Mouse (Mus musculus): ENCODE results near the gene Prox2. TPM values are rescaled to one million over a fixed set of nuclear protein-coding genes. Genes with fewer than 3 reads are reported as not detected.
A peak's percentile ranks its signal among the peaks of the same experiment; 100 is the strongest.

Gene Prox2
- polyA plus RNA-seq (2014; fragmentation: Nextera tagmentation; extraction: Ambion mirVana), result 1.7 and 2.1 TPM in 2 replicates

DNA sequence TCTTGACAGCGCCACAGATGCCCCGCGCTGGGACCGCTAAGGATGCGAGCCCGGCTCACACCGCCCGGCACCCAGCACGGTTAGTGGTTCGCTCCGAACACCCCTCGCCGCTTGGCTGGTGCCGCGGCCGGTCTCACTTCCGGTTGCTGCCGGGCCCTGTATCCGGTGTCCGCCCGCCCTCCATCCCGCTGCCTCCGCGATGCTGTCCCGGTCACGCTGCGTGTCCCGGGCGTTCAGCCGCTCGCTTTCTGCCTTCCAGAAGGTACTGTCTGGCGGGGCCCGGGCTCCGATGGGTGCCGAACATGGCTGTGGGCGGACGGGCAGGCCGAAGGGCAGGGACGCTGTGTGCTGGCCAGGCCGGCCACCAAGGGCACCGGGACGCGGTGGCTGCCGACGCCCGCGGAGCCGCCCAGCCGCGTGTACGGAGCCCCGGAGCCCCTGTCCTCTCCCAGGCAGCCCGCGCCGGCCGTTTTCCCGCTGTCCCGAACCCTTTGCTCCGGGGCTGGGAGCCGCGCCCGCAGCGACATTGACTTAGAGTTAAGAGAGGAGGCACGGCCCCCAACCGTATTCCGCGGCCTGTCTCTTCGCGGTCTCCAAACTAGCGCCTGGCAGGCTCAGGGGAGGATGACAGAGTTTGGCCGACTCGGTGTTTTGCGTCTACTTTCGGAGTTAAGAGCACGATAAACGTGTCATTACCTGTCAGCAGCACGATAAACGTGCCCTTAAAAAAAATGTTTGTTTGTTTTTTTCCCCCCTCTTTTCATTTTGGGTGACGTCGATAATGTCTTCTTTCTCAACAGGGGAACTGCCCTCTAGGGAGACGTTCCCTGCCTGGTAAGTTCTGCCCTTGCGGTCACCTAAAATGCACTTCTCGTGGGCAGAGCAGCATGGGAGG is at the start of gene Prox2, which contains the start of gene Dlst:
TSS of gene Prox2 (minus strand) at position 62 of the 895 bp plus-strand sequence.
TSS of gene Dlst (plus strand) at position 136 of the 895 bp plus-strand sequence.
- peaks cover 22% of the 10 kb centered on the region for H3K4me1 ChIP-seq (ENCODE audit: control insufficient read depth, insufficient read depth, low read length)
- H3K27ac ChIP-seq (replicated peaks; ENCODE audit: low read depth, low read length), result peak within 1 kb of the TSS; percentile 82
- ATAC-seq (ENCODE audit: low FRiP score, low TSS enrichment) (peak; percentile 93), DNase-seq (peak; percentile 94)
- H3K4me3 ChIP-seq (replicated peaks; ENCODE audit: low read depth, low read length), result peak within 1 kb of the TSS; percentile 100
- under 1% methylated on average over 83 of the region's 83 CpGs for WGBS
- H3K4me2 ChIP-seq (ENCODE audit: low read length), result peak within 1 kb of the TSS; percentile 90
- peak within 1 kb of the TSS; percentile 92 for H3K9ac ChIP-seq (replicated peaks; ENCODE audit: low read length)
- H3K27me3 ChIP-seq (ENCODE audit: control insufficient read depth, insufficient read depth, low read length), result no peaks in the 10 kb centered on the region
- no peaks in the 10 kb centered on the region for H3K9me3 ChIP-seq (ENCODE audit: control insufficient read depth, low read length)
- H3K36me3 ChIP-seq (ENCODE audit: control insufficient read depth, insufficient read depth, low read length), result no peaks in the 10 kb centered on the region; the same call in 1 of the 2 replicates

- H3K9me3 ChIP-seq (ENCODE audit: control insufficient read depth, low read length), result no peaks in the 10 kb centered on the region
- no peak for ATAC-seq (ENCODE audit: low FRiP score, low TSS enrichment)
- DNase-seq, result no peak
- H3K27me3 ChIP-seq (ENCODE audit: control insufficient read depth, insufficient read depth, low read length), result no peaks in the 10 kb centered on the region
- H3K4me2 ChIP-seq (ENCODE audit: low read length), result no peak overlapping the region
- H3K4me3 ChIP-seq (replicated peaks; ENCODE audit: low read depth, low read length), result no peak overlapping the region
- H3K27ac ChIP-seq (replicated peaks; ENCODE audit: low read depth, low read length), result no peak overlapping the region
- no peaks in the 10 kb centered on the region for H3K4me1 ChIP-seq (ENCODE audit: control insufficient read depth, insufficient read depth, low read length)
- 83% methylated on average over 5 of the region's 5 CpGs for WGBS
- H3K36me3 ChIP-seq (ENCODE audit: control insufficient read depth, insufficient read depth, low read length), result no peaks in the 10 kb centered on the region
- no peak overlapping the region for H3K9ac ChIP-seq (replicated peaks; ENCODE audit: low read length)
Observed at GRCm38 (mm10) chr12:85159592-85159991, 49.0 kb upstream of the Prox2 start.

DNA sequence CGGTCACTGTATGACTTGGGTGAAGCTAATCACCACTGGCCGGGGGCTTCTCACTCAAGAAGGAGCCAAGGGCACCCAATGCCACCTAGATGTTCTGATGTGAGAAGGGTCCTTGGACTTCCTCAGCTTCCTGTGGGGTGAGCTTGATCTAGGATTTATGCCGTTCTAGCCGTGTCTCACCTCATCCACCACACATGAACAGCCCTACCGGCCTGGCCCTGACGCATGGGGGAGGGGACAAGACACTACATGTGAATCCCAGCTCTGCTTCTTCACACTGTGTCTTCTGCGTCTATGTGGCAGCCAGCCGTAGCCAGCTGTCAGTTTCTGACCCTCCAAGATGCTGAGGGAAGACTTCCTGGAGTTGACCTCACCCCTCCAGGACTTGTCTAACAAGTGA is 48.2 kb upstream of the Prox2 start:
- DNase-seq (no peak), ATAC-seq (ENCODE audit: low FRiP score, low TSS enrichment) (no peak)
- no peak overlapping the region for H3K9ac ChIP-seq (replicated peaks; ENCODE audit: low read length)
- 91% methylated on average over 8 of the region's 8 CpGs for WGBS
- no peaks in the 10 kb centered on the region for H3K27me3 ChIP-seq (ENCODE audit: control insufficient read depth, insufficient read depth, low read length)
- no peaks in the 10 kb centered on the region for H3K9me3 ChIP-seq (ENCODE audit: control insufficient read depth, low read length)
- H3K4me3 ChIP-seq (replicated peaks; ENCODE audit: low read depth, low read length), result no peak overlapping the region
- no peaks in the 10 kb centered on the region for H3K4me1 ChIP-seq (ENCODE audit: control insufficient read depth, insufficient read depth, low read length)
- H3K27ac ChIP-seq (replicated peaks; ENCODE audit: low read depth, low read length), result no peak overlapping the region
- no peak overlapping the region for H3K4me2 ChIP-seq (ENCODE audit: low read length)
- no peaks in the 10 kb centered on the region for H3K36me3 ChIP-seq (ENCODE audit: control insufficient read depth, insufficient read depth, low read length)

DNA sequence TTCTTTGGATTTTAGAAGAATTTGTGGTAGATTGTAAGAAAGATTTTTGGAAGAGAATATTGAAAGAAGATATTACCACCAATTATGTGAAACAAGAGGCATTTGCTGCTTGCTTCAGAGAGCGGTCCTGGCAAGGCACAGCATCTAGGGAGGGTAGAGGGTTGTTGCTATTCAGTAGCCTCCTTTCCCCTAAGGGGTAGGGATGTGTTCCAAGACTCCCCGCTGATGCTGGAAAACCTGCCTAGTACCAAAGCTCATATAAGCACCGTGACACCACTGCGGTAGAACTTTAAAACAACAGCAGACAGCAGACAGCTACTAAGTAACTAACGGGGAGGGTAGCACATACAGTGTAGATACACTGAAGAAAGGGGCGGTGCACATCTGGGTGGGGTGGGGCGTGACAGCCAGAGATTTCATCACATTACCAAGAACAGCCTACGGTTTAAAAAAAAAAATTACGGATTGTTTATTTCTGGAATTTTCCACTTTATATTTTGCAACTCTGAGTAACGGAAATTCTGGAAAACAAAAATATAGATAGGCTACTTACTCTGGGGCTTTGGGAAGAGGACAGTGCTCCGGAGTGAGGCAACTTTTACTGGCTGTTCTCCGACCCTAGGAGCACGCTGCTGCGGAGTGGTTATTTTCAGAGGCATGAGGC is 47.4 kb upstream of the Prox2 start:
- H3K4me3 ChIP-seq (replicated peaks; ENCODE audit: low read depth, low read length), result no peak overlapping the region
- no peak overlapping the region for H3K9ac ChIP-seq (replicated peaks; ENCODE audit: low read length)
- 90% methylated on average over 14 of the region's 14 CpGs for WGBS
- H3K9me3 ChIP-seq (ENCODE audit: control insufficient read depth, low read length), result no peaks in the 10 kb centered on the region
- ATAC-seq (ENCODE audit: low FRiP score, low TSS enrichment) (no peak), DNase-seq (no peak)
- no peaks in the 10 kb centered on the region for H3K27me3 ChIP-seq (ENCODE audit: control insufficient read depth, insufficient read depth, low read length)
- H3K4me2 ChIP-seq (ENCODE audit: low read length), result no peak overlapping the region
- no peaks in the 10 kb centered on the region for H3K36me3 ChIP-seq (ENCODE audit: control insufficient read depth, insufficient read depth, low read length)
- no peak overlapping the region for H3K27ac ChIP-seq (replicated peaks; ENCODE audit: low read depth, low read length)
- H3K4me1 ChIP-seq (ENCODE audit: control insufficient read depth, insufficient read depth, low read length), result no peaks in the 10 kb centered on the region

DNA sequence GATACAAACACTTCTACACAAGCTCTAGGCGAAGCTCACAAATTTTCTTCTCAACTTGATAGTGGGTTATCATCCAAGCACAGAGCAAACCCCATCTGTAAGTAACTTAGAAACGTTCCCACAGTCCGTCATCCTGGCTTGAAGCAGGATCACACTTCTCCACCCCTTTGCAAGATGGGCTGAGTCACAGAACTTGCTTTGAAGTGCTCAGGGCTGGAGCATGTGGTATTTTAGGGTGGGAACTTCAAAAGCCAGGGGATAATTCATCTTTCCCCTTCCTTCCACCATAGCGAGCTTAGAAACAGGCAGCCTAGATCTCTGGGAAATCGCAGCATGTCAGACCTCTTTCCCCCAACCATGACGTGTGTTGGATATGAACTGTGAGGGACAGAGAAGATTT is 45.8 kb upstream of the Prox2 start:
- Histone ChIP-seq H3K4me3 (replicated peaks; ENCODE audit: low read depth, low read length) (no peak overlapping the region), H3K4me1 (ENCODE audit: control insufficient read depth, insufficient read depth, low read length) (no peaks in the 10 kb centered on the region), H3K9ac (replicated peaks; ENCODE audit: low read length) (no peak overlapping the region), H3K9me3 (ENCODE audit: control insufficient read depth, low read length) (no peaks in the 10 kb centered on the region), H3K27ac (replicated peaks; ENCODE audit: low read depth, low read length) (no peak overlapping the region), H3K4me2 (ENCODE audit: low read length) (no peak overlapping the region), H3K27me3 (ENCODE audit: control insufficient read depth, insufficient read depth, low read length) (no peaks in the 10 kb centered on the region), H3K36me3 (ENCODE audit: control insufficient read depth, insufficient read depth, low read length) (no peaks in the 10 kb centered on the region)
- 77% methylated on average over 6 of the region's 6 CpGs for WGBS
- ATAC-seq (ENCODE audit: low FRiP score, low TSS enrichment) (no peak), DNase-seq (no peak)

DNA sequence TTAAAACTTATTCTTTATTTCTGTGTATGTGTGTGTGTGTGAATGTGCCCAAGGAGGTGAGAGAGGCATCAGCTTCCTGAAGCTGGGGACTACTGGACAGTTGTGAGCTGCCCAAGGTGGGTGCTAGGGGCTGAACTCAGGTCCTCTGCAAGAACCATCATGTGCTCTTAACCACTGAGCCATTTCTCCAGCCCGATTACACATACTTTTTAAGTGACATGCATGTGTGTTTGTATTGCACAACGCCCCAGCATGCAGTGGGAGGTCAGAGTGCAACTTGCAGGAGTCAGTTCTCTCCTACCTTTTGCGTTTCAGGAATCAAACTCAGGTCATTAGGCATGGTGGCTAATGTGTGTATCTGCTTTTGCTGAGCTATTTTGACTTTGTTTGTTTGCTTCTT is 42.5 kb upstream of the Prox2 start:
- 81% methylated on average over 3 of the region's 3 CpGs for WGBS
- Histone ChIP-seq H3K27me3 (ENCODE audit: control insufficient read depth, insufficient read depth, low read length) (no peaks in the 10 kb centered on the region), H3K4me2 (ENCODE audit: low read length) (no peak overlapping the region), H3K4me1 (ENCODE audit: control insufficient read depth, insufficient read depth, low read length) (peaks cover 5% of the 10 kb centered on the region), H3K27ac (replicated peaks; ENCODE audit: low read depth, low read length) (no peak overlapping the region), H3K36me3 (ENCODE audit: control insufficient read depth, insufficient read depth, low read length) (no peaks in the 10 kb centered on the region), H3K9ac (replicated peaks; ENCODE audit: low read length) (no peak overlapping the region), H3K4me3 (replicated peaks; ENCODE audit: low read depth, low read length) (no peak overlapping the region), H3K9me3 (ENCODE audit: control insufficient read depth, low read length) (no peaks in the 10 kb centered on the region)
- no peak for ATAC-seq (ENCODE audit: low FRiP score, low TSS enrichment)
- no peak for DNase-seq

GRCm38 (mm10) chr12:85151002-85151774 is 40.6 kb upstream of the Prox2 start, which contains the start of gene Rps6kl1:
TSS of gene Rps6kl1 (minus strand) at chr12:85151264.
- Histone ChIP-seq H3K36me3 (ENCODE audit: control insufficient read depth, insufficient read depth, low read length) (peaks cover 5% of the 10 kb centered on the region; the same call in 1 of the 2 replicates), H3K27ac (replicated peaks; ENCODE audit: low read depth, low read length) (peak within 1 kb of the TSS; percentile 46), H3K9me3 (ENCODE audit: control insufficient read depth, low read length) (no peaks in the 10 kb centered on the region), H3K9ac (replicated peaks; ENCODE audit: low read length) (peak within 1 kb of the TSS; percentile 59), H3K27me3 (ENCODE audit: control insufficient read depth, insufficient read depth, low read length) (no peaks in the 10 kb centered on the region), H3K4me1 (ENCODE audit: control insufficient read depth, insufficient read depth, low read length) (peaks cover 5% of the 10 kb centered on the region), H3K4me2 (ENCODE audit: low read length) (peak within 1 kb of the TSS; percentile 71), H3K4me3 (replicated peaks; ENCODE audit: low read depth, low read length) (peak within 1 kb of the TSS; percentile 51)
- WGBS, result 16% methylated on average over 28 of the region's 28 CpGs
- peak; percentile 94 for ATAC-seq (ENCODE audit: low FRiP score, low TSS enrichment)
- peak; percentile 88 for DNase-seq

- Histone ChIP-seq H3K36me3 (ENCODE audit: control insufficient read depth, insufficient read depth, low read length) (peaks cover 5% of the 10 kb centered on the region; the same call in 1 of the 2 replicates), H3K27ac (replicated peaks; ENCODE audit: low read depth, low read length) (peak overlapping the region; percentile 46), H3K27me3 (ENCODE audit: control insufficient read depth, insufficient read depth, low read length) (no peaks in the 10 kb centered on the region), H3K4me2 (ENCODE audit: low read length) (peak overlapping the region; percentile 71), H3K4me1 (ENCODE audit: control insufficient read depth, insufficient read depth, low read length) (peaks cover 5% of the 10 kb centered on the region), H3K4me3 (replicated peaks; ENCODE audit: low read depth, low read length) (peak overlapping the region; percentile 51), H3K9ac (replicated peaks; ENCODE audit: low read length) (peak overlapping the region; percentile 59), H3K9me3 (ENCODE audit: control insufficient read depth, low read length) (no peaks in the 10 kb centered on the region)
- 8% methylated on average over 20 of the region's 20 CpGs for WGBS
- DNase-seq, result peak; percentile 29
- ATAC-seq (ENCODE audit: low FRiP score, low TSS enrichment), result no peak
Observed at GRCm38 (mm10) chr12:85150321-85151001, 39.9 kb upstream of the Prox2 start.
